Mouse (Mus musculus) testis, adult 2 months (tissue): ENCODE data around the gene Dynlrb2. TPM values are rescaled to one million over a fixed set of nuclear protein-coding genes. Genes with fewer than 3 reads are reported as not detected.

ENCODE experiments used
- H3K27ac ChIP-seq: fragments of 200-500 bp; 2 replicates; pipeline ENCODE4 v1.5.1; 2012; ENCODE audit warnings: low read depth, low read length; ENCODE audit not compliant: control insufficient read depth, insufficient read depth
- H3K27me3 ChIP-seq: fragments of 200-500 bp; 2 replicates; pipeline ENCODE4 v1.6.1; 2012; ENCODE audit warnings: mild to moderate bottlenecking, low read length, moderate library complexity; ENCODE audit not compliant: control insufficient read depth, insufficient read depth
- H3K36me3 ChIP-seq: fragments of 200-500 bp; 2 replicates; pipeline ENCODE4 v1.6.1; 2012; ENCODE audit warnings: mild to moderate bottlenecking, low read length; ENCODE audit not compliant: control insufficient read depth, insufficient read depth
- H3K4me1 ChIP-seq: fragments of 200-500 bp; 2 replicates; pipeline ENCODE4 v1.6.1; 2012; ENCODE audit warnings: low read length; ENCODE audit not compliant: control insufficient read depth, insufficient read depth
- H3K4me3 ChIP-seq: fragments of 200-500 bp; 2 replicates; pipeline ENCODE4 v1.5.1; 2012; ENCODE audit warnings: low read depth, mild to moderate bottlenecking, low read length, moderate library complexity, mixed read lengths; ENCODE audit not compliant: control insufficient read depth
- CTCF ChIP-seq: fragments of 200-500 bp; IDR thresholded peaks from 2 replicates; pipeline ENCODE4 v1.5.1; 2012; ENCODE audit warnings: low read depth, mild to moderate bottlenecking, inconsistent platforms, low read length, moderate library complexity; ENCODE audit not compliant: control insufficient read depth, insufficient read depth, insufficient replicate concordance
- POLR2A ChIP-seq: fragments of 200-500 bp; IDR thresholded peaks from 2 replicates; pipeline ENCODE4 v1.6.1; 2012; ENCODE audit warnings: low read depth, mild to moderate bottlenecking, inconsistent platforms, low read length, moderate library complexity; ENCODE audit not compliant: control insufficient read depth
- polyA plus RNA-seq: library from polyadenylated mRNA; depleted of rRNA; stranded (reverse); fragments of >200 nt; gene quantifications from 2 replicates; pipeline ENCODE4 v1.2.3, GENCODE M21; 2012

Dynlrb2 gene
- polyA plus RNA-seq, 1 experiment: 246 TPM

DNA sequence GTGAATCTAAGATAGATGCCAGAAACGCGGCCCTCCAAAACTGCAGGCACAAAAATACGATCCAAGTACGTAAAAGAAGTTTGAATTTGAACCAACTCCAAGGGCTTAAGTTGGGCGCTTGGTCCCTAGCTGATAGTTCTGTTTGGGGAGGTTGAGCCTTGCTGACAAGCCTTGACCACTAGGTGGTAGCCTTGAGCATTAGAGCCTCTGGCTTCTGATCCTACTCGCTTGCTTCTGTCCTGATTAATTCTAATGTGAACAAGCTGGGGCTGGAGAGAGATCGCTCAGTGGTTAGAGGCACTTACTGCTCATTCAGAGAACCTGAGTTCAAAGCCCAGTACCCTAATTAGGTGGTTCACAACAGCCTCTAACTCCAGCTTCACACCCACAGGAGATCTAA lies 23.9 kb upstream of the Dynlrb2 start:
- Histone ChIP-seq H3K36me3 (no peaks in the 10 kb centered on the region), H3K4me1 (no peaks in the 10 kb centered on the region), H3K27ac (no peak overlapping the region), H3K27me3 (no peaks in the 10 kb centered on the region), H3K4me3 (no peak overlapping the region)
- TF ChIP-seq CTCF (peak; percentile 68; the same call in 1 of the 2 replicates), POLR2A (no peak)

DNA sequence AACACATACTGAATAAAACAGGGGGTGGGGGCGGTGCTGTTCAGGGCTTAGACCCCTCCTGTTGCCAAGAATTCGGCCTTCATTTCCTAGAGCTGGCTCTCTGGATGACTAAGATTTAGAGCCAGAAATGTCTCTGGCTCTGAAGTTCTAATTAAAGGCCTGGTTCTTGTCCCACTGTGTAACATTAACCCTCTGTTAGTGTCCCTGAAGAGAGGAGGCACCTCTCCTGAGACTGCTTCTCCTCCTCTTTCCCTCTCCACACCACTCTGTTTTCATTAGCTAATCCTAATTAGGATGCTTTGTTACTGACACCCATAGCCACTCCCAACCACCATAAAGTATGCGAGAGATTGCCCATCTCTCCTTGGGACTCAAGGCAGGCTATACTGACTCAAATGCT lies 22.0 kb upstream of the Dynlrb2 start:
- H3K36me3 ChIP-seq: no peaks in the 10 kb centered on the region
- no peak overlapping the region for H3K4me3 ChIP-seq
- no peaks in the 10 kb centered on the region for H3K4me1 ChIP-seq
- H3K27me3 ChIP-seq: no peaks in the 10 kb centered on the region
- H3K27ac ChIP-seq: no peak overlapping the region
- TF ChIP-seq CTCF: no peak
- no peak for TF ChIP-seq POLR2A

DNA sequence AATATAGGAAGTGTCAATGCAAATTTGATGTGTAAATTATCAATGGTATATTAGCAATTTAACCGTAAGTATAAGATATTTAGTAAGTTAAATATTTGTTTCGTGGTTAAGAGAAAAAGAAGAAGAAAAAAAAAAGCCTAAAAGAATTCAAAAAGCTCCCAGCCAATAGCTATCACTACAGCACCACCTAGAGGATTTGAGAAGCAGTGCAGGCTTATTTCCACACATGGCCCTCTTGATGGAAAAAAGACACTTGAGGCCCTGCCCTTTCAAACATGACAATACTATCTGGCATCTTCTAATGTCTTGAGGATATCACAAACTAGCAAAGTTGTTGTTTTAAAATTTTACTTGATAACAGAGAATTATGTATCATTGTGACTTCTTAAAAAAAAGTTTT lies 20.7 kb upstream of the Dynlrb2 start:
- Histone ChIP-seq H3K27ac (no peak overlapping the region), H3K36me3 (no peaks in the 10 kb centered on the region), H3K4me1 (no peaks in the 10 kb centered on the region), H3K4me3 (no peak overlapping the region), H3K27me3 (no peaks in the 10 kb centered on the region)
- no peak for TF ChIP-seq POLR2A
- peak; percentile 6; the same call in 1 of the 2 replicates for TF ChIP-seq CTCF

DNA sequence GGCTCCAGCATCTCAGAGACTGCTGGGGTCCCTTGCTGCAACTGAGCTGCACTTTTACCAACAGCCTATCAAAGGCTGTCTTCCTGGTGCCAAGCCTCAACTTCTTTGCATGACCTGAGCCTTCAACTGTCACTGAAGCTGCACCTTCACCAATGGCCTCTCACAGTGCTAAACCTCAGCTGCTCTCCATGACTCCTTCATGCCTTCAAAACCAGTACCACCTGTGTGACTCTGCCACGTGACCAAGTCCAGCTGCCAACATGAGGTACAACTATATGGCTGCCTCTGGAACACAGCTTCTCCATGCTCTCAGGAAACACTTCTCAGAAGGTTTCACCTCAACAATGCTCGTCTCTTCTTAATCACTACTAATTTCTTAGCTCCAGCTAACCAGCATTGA lies 16.2 kb upstream of the Dynlrb2 start:
- no peak overlapping the region for H3K4me3 ChIP-seq
- H3K27me3 ChIP-seq: no peaks in the 10 kb centered on the region
- peaks cover 4% of the 10 kb centered on the region for H3K4me1 ChIP-seq
- no peak overlapping the region for H3K27ac ChIP-seq
- TF ChIP-seq CTCF (no peak), POLR2A (no peak)
- no peaks in the 10 kb centered on the region for H3K36me3 ChIP-seq

DNA sequence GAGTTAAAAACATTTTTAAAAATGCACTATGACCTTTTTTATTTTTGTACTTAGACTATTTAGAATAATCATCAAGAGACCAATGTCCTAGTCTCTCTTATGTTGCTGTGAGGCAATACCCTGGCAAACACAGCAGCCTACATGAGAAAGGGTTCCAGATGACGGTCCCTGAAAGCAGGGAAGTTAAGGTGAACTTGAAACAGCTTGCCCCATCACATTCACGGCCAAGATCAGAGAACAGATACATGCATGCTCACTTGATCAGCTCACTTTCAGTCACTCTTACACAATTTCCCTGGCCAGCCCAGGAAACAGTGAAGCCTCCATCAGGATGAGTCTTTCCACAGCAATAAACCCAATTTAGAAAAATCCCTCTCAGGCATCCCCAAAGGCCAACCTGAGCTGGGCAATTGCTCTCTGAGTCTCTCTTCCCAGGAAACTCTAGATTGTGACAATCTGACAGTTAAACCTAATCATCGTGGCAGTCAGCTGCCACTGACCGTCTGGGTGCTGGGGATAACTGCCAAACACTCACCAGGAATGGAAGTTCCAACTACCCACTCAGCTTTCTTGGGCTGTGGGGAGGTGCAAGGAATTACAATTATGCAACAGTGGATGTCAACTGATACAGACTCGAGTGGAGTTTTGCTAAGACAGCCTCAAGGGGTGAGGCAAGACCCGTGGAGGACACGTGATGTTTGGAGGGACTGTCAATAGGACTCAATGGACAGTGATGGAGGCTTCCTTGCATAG lies 4.5 kb upstream of the Dynlrb2 start:
- Histone ChIP-seq H3K4me1 (peaks cover 8% of the 10 kb centered on the region), H3K36me3 (no peaks in the 10 kb centered on the region)
- no peak for TF ChIP-seq POLR2A
- TF ChIP-seq CTCF: no peak

DNA sequence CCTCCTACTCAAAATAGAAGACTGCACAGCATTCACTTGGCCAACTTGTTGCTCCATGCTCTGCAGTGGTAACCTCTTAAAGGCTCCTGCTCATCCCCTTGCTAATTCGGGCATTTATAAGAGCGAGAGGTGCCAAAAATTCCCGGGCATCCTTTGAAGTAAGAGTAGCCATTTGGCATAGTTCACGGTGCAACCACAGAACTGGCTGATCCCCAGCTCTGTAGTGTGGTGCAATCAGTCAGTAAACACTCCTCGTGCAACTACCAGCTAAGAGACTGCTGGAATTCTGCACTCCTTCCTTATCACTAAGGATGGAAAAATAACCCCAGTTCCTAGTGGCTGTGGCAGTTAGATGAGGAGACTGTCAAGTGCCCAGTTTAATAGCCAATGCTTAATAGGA lies 3.9 kb downstream of the Dynlrb2 start:
- TF ChIP-seq POLR2A (no peak), CTCF (no peak)
- Histone ChIP-seq H3K4me1 (peaks cover 10% of the 10 kb centered on the region), H3K27ac (no peak overlapping the region), H3K36me3 (no peaks in the 10 kb centered on the region), H3K27me3 (no peaks in the 10 kb centered on the region), H3K4me3 (no peak overlapping the region)

More for the DNA sequence above, 4.5 kb upstream of the Dynlrb2 start:
- H3K4me3 ChIP-seq: no peak overlapping the region
- H3K27me3 ChIP-seq: no peaks in the 10 kb centered on the region
- no peak overlapping the region for H3K27ac ChIP-seq

DNA sequence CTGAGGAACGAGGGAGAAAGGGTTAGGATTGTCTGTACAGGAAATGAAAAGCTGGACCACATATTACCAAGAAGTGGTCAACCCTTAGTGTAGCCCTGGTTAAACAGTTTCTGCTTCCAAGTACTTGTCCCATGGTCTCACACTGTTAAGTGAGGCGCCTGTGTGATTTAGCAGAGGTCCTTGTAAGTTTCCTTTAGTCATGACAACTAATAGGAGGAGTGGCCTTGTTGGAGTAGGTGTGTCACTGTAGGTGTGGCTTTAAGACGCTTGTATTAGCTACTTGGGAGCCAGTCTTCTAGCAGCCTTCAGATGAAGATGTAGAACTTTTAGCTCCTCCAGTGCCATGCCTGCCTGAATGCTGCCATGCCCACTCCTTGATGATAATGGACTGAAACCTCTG lies 4.5 kb downstream of the Dynlrb2 start:
- TF ChIP-seq CTCF (no peak), POLR2A (no peak)
- no peak overlapping the region for H3K27ac ChIP-seq
- H3K36me3 ChIP-seq: no peaks in the 10 kb centered on the region
- H3K4me3 ChIP-seq: no peak overlapping the region
- H3K27me3 ChIP-seq: no peaks in the 10 kb centered on the region
- peaks cover 5% of the 10 kb centered on the region for H3K4me1 ChIP-seq
